Comparison of ENCODE assay signal across 8 mouse cellular contexts in genomic region chr4:136179998-136180397, GRCm38 (mm10). TPM values are rescaled to one million over a fixed set of nuclear protein-coding genes. Genes with fewer than 3 reads are reported as not detected.
DNase-seq lines count a peak whose midpoint lies in the region; ATAC-seq lines count a peak whose summit lies in the region.

No protein-coding gene starts in this region.

- H3K9me3 ChIP-seq in hindbrain, embryonic 15.5 days, result no peaks in the 10 kb centered on the region

- H3K27ac ChIP-seq in hindbrain, embryonic 15.5 days (replicated peaks), result peak overlapping the region; percentile 55

- peaks cover 31% of the 10 kb centered on the region for H3K4me1 ChIP-seq in hindbrain, embryonic 15.5 days (replicated peaks)

- H3K4me2 ChIP-seq in hindbrain, embryonic 15.5 days, result peak overlapping the region; percentile 66

- H3K9ac ChIP-seq in hindbrain, embryonic 15.5 days, result peak overlapping the region; percentile 39

- DNase-seq in WW6 (ENCODE audit: low read depth, low spot score), result peak; percentile 79
- peak; percentile 81 to 89 for DNase-seq in cerebellum, postnatal 4 days (ENCODE audit: low spot score in 2 of 2)
- DNase-seq in gastrocnemius, adult 18-20 months (ENCODE audit: low spot score), result peak; percentile 87
- peak; percentile 69 to 85 for DNase-seq in left cerebral cortex, adult 18-20 months (ENCODE audit: low spot score in 2 of 2)
- peak; percentile 90 to 93 for DNase-seq in lung, postnatal 4 days
- DNase-seq in retina, postnatal 7 days (ENCODE audit: low read depth, low spot score), result peak; percentile 74
- peak; percentile 99 for DNase-seq in thymus, postnatal 4 days

- ATAC-seq in hindbrain, embryonic 15.5 days (ENCODE audit: low FRiP score, low read depth), result 0 out of 2 replicates have a peak, but pooled peaks have one; percentile 27

- peak overlapping the region; percentile 39 for H3K4me3 ChIP-seq in hindbrain, embryonic 15.5 days

- 2% methylated on average over 15 of the region's 15 CpGs for whole genome bisulfite sequencing in hindbrain, embryonic 15.5 days

- H3K27me3 ChIP-seq in hindbrain, embryonic 15.5 days, result no peaks in the 10 kb centered on the region

- no peaks in the 10 kb centered on the region for H3K36me3 ChIP-seq in hindbrain, embryonic 15.5 days

RNA-seq across cellular contexts. Expression of gene E2f2, which starts 7.8 kb away (rescaled TPM):
- under 1 TPM; 0.73 to 0.76 TPM for total RNA-seq in gastrocnemius, adult 18-20 months (2021)
- 2.8 and 3.6 TPM in 2 replicates for polyA plus RNA-seq in hindbrain, embryonic 15.5 days (2015; fragmentation: Nextera tagmentation; extraction: Ambion mirVana)
- under 1 TPM; 0.30 to 0.40 TPM for total RNA-seq in left cerebral cortex, adult 18-20 months (2021)

RNA-seq across cellular contexts. Expression of gene Asap3, which starts 26.2 kb away (rescaled TPM):
- 1 to 10 TPM; 1.4 to 1.5 TPM for total RNA-seq in gastrocnemius, adult 18-20 months (2021)
- 5.8 and 6.5 TPM in 2 replicates for polyA plus RNA-seq in hindbrain, embryonic 15.5 days (2015; fragmentation: Nextera tagmentation; extraction: Ambion mirVana)
- 1 to 10 TPM; 2.6 to 3.0 TPM for total RNA-seq in left cerebral cortex, adult 18-20 months (2021)

RNA-seq across cellular contexts. Expression of gene Id3, which starts 36.7 kb away (rescaled TPM):
- total RNA-seq in gastrocnemius, adult 18-20 months (2021), result 10 to 100 TPM; 13.7 to 24.1 TPM
- 208 TPM in 2 replicates for polyA plus RNA-seq in hindbrain, embryonic 15.5 days (2015; fragmentation: Nextera tagmentation; extraction: Ambion mirVana)
- 10 to 100 TPM; 34.9 to 43.2 TPM for total RNA-seq in left cerebral cortex, adult 18-20 months (2021)

Comparison
In these comparisons a context has a peak if more than half of its experiments do, and no peak if none do; other contexts are left out.
1. Peak in every context shown above with its lines: DNase-seq, ATAC-seq, H3K4me3 ChIP-seq and H3K27ac ChIP-seq.